Mouse (Mus musculus): ENCODE data around the gene Tnfrsf13c. TPM values are rescaled to one million over a fixed set of nuclear protein-coding genes. Genes with fewer than 3 reads are reported as not detected.

The Tnfrsf13c gene
- polyA plus RNA-seq, 1 experiment: 1.5 TPM

GRCm38 (mm10) chr15:82235661-82236060 lies 11.5 kb upstream of the Tnfrsf13c start:
- no peak for TF ChIP-seq GATA1 (IDR thresholded peaks at IDR 0.05; ENCODE audit: low read length)

GRCm38 (mm10) chr15:82232651-82233050 lies 8.5 kb upstream of the Tnfrsf13c start:
- TF ChIP-seq GATA1 (IDR thresholded peaks at IDR 0.05; ENCODE audit: low read length): no peak

- TF ChIP-seq GATA1 (IDR thresholded peaks at IDR 0.05; ENCODE audit: low read length): no peak
Measured at GRCm38 (mm10) chr15:82231591-82232378, 7.6 kb upstream of the Tnfrsf13c start.

GRCm38 (mm10) chr15:82231100-82231499 lies 6.9 kb upstream of the Tnfrsf13c start:
- no peak for TF ChIP-seq GATA1 (IDR thresholded peaks at IDR 0.05; ENCODE audit: low read length)

GRCm38 (mm10) chr15:82230098-82230611 lies 6.0 kb upstream of the Tnfrsf13c start:
- TF ChIP-seq GATA1 (IDR thresholded peaks at IDR 0.05; ENCODE audit: low read length): no peak

GRCm38 (mm10) chr15:82229542-82230045 lies 5.4 kb upstream of the Tnfrsf13c start:
- TF ChIP-seq GATA1 (IDR thresholded peaks at IDR 0.05; ENCODE audit: low read length): no peak

- TF ChIP-seq GATA1 (IDR thresholded peaks at IDR 0.05; ENCODE audit: low read length): no peak
Measured at GRCm38 (mm10) chr15:82225769-82226168, 1.6 kb upstream of the Tnfrsf13c start.

GRCm38 (mm10) chr15:82224602-82225215 lies 540 bp upstream of the Tnfrsf13c start:
- no peak for TF ChIP-seq GATA1 (IDR thresholded peaks at IDR 0.05; ENCODE audit: low read length)

- no peak for TF ChIP-seq GATA1 (IDR thresholded peaks at IDR 0.05; ENCODE audit: low read length)
Measured at GRCm38 (mm10) chr15:82223251-82223650, 918 bp downstream of the Tnfrsf13c start.

GRCm38 (mm10) chr15:82221104-82221860 lies 2.9 kb downstream of the Tnfrsf13c start:
- no peak for TF ChIP-seq GATA1 (IDR thresholded peaks at IDR 0.05; ENCODE audit: low read length)

GRCm38 (mm10) chr15:82220003-82220675 lies 4.0 kb downstream of the Tnfrsf13c start:
- no peak for TF ChIP-seq GATA1 (IDR thresholded peaks at IDR 0.05; ENCODE audit: low read length)

GRCm38 (mm10) chr15:82218778-82219666 lies 5.1 kb downstream of the Tnfrsf13c start:
- TF ChIP-seq GATA1 (IDR thresholded peaks at IDR 0.05; ENCODE audit: low read length): no peak

GRCm38 (mm10) chr15:82217980-82218379 lies 6.2 kb downstream of the Tnfrsf13c start:
- no peak for TF ChIP-seq GATA1 (IDR thresholded peaks at IDR 0.05; ENCODE audit: low read length)

- TF ChIP-seq GATA1 (IDR thresholded peaks at IDR 0.05; ENCODE audit: low read length): no peak
Measured at GRCm38 (mm10) chr15:82217039-82217438, 7.1 kb downstream of the Tnfrsf13c start.

Measured in G1E-ER4 (cell line).